Mouse (Mus musculus): ENCODE data around the gene Slc2a9.
A peak's percentile ranks its signal among the peaks of the same experiment; 100 is the strongest.
"Not testable (repeated sequence)": the region's sequence is repeated elsewhere in the genome, so short reads cannot be mapped to it uniquely, and the experiment has no call there.

Slc2a9 gene

GRCm38 (mm10) chr5:38500043-38500442 is 2.9 kb downstream of the Slc2a9 start:
- no peak for DNase-seq (ENCODE audit: low spot score)

GRCm38 (mm10) chr5:38499316-38499811 is 3.6 kb downstream of the Slc2a9 start:
- DNase-seq (ENCODE audit: low spot score), result no peak

GRCm38 (mm10) chr5:38498479-38498878 is 4.5 kb downstream of the Slc2a9 start:
- no peak for DNase-seq (ENCODE audit: low spot score)

GRCm38 (mm10) chr5:38496491-38497057 is 6.4 kb downstream of the Slc2a9 start:
- DNase-seq (ENCODE audit: low spot score), result no peak

GRCm38 (mm10) chr5:38493890-38494289 is 9.1 kb downstream of the Slc2a9 start:
- no peak for DNase-seq (ENCODE audit: low spot score)

- no peak for DNase-seq (ENCODE audit: low spot score)
Observed at GRCm38 (mm10) chr5:38491763-38492162, 11.2 kb downstream of the Slc2a9 start.

- DNase-seq (ENCODE audit: low spot score), result no peak
Observed at GRCm38 (mm10) chr5:38489739-38490138, 13.2 kb downstream of the Slc2a9 start.

- DNase-seq (ENCODE audit: low spot score), result no peak
Observed at GRCm38 (mm10) chr5:38488673-38489615, 14.0 kb downstream of the Slc2a9 start.

GRCm38 (mm10) chr5:38488026-38488425 is 14.9 kb downstream of the Slc2a9 start:
- no peak for DNase-seq (ENCODE audit: low spot score)

- no peak for DNase-seq (ENCODE audit: low spot score)
Observed at GRCm38 (mm10) chr5:38487247-38487646, 15.7 kb downstream of the Slc2a9 start.

- no peak for DNase-seq (ENCODE audit: low spot score)
Observed at GRCm38 (mm10) chr5:38485946-38486345, 17.0 kb downstream of the Slc2a9 start.

- DNase-seq (ENCODE audit: low spot score), result no peak
Observed at GRCm38 (mm10) chr5:38483518-38484110, 19.3 kb downstream of the Slc2a9 start.

GRCm38 (mm10) chr5:38480822-38481707 is 21.9 kb downstream of the Slc2a9 start:
- DNase-seq (ENCODE audit: low spot score), result no peak

GRCm38 (mm10) chr5:38479908-38480725 is 22.8 kb downstream of the Slc2a9 start:
- peak; percentile 64 for DNase-seq (ENCODE audit: low spot score)

GRCm38 (mm10) chr5:38479545-38479907 is 23.4 kb downstream of the Slc2a9 start:
- DNase-seq (ENCODE audit: low spot score), result not testable (repeated sequence)

GRCm38 (mm10) chr5:38479027-38479426 is 23.9 kb downstream of the Slc2a9 start:
- peak; percentile 24 for DNase-seq (ENCODE audit: low spot score)

GRCm38 (mm10) chr5:38477731-38478445 is 25.1 kb downstream of the Slc2a9 start:
- peak; percentile 4 for DNase-seq (ENCODE audit: low spot score)

GRCm38 (mm10) chr5:38476861-38477565 is 25.9 kb downstream of the Slc2a9 start:
- DNase-seq (ENCODE audit: low spot score), result peak; percentile 34

GRCm38 (mm10) chr5:38470881-38471280 is 32.1 kb downstream of the Slc2a9 start:
- peak; percentile 2 for DNase-seq (ENCODE audit: low spot score)

Data from urinary bladder, postnatal 14 days (tissue).